Mouse (Mus musculus): ENCODE data around the gene Gm49359.
A peak's percentile ranks its signal among the peaks of the same experiment; 100 is the strongest.
"Not testable (repeated sequence)": the region's sequence is repeated elsewhere in the genome, so short reads cannot be mapped to it uniquely, and the experiment has no call there.

Gm49359 gene

GRCm38 (mm10) chr13:62466424-62467334 is at the start of gene Gm49359:
TSS of gene Gm49359 (minus strand) at chr13:62466832.
- peak; percentile 75 for DNase-seq (ENCODE audit: extremely low read depth, insufficient read length, low spot score)

- DNase-seq (ENCODE audit: extremely low read depth, insufficient read length, low spot score): not testable (repeated sequence)
These were observed 44.2 kb upstream of the Gm49359 start for GRCm38 (mm10) chr13:62510641-62511420.

GRCm38 (mm10) chr13:62472661-62473060 is 6.0 kb upstream of the Gm49359 start:
- not testable (repeated sequence) for DNase-seq (ENCODE audit: extremely low read depth, insufficient read length, low spot score)

- DNase-seq (ENCODE audit: extremely low read depth, insufficient read length, low spot score): peak; percentile 9
These were observed 3.3 kb upstream of the Gm49359 start for GRCm38 (mm10) chr13:62469947-62470346.
